Mouse (Mus musculus) neural tube, embryonic 11.5 days (tissue): Measurements from ENCODE around the gene Fnbp1. TPM values are rescaled to one million over a fixed set of nuclear protein-coding genes. Genes with fewer than 3 reads are reported as not detected.
A peak's percentile ranks its signal among the peaks of the same experiment; 100 is the strongest.

Source experiments
- ATAC-seq: fragments of 200-750 bp; cut with Nextera tagmentation; 2 replicates; pipeline ENCODE4 v1.8.0; 2017; ENCODE audit warnings: moderate number of reproducible peaks, mild to moderate bottlenecking, moderate TSS enrichment, moderate library complexity; ENCODE audit not compliant: insufficient read depth, low FRiP score, low TSS enrichment
- DNase-seq: peaks from one replicate; pipeline ENCODE4 v3.0.0-alpha.2; 2015; ENCODE audit warnings: low spot score
- H3K27ac ChIP-seq: fragments of 300-500 bp; sonication (generic); 2 replicates; pipeline ENCODE4 v1.5.1; 2014; ENCODE audit warnings: low read depth, mild to moderate bottlenecking, low read length
- H3K27me3 ChIP-seq: fragments of 300-500 bp; sonication (generic); 2 replicates; pipeline ENCODE4 v1.6.1; 2014; ENCODE audit warnings: mild to moderate bottlenecking, low read length, mixed read lengths; ENCODE audit not compliant: control insufficient read depth, insufficient read depth
- H3K36me3 ChIP-seq: fragments of 300-500 bp; sonication (generic); 2 replicates; pipeline ENCODE4 v1.6.1; 2014; ENCODE audit warnings: mild to moderate bottlenecking, low read length, moderate library complexity, mixed read lengths; ENCODE audit not compliant: control insufficient read depth, insufficient read depth
- H3K4me1 ChIP-seq: fragments of 300-500 bp; sonication (generic); 2 replicates; pipeline ENCODE4 v1.6.1; 2014; ENCODE audit warnings: low read length, mixed read lengths; ENCODE audit not compliant: control insufficient read depth, insufficient read depth
- H3K4me2 ChIP-seq: fragments of 300-500 bp; sonication (generic); 2 replicates; pipeline ENCODE4 v1.6.1; 2014; ENCODE audit warnings: low read depth, mild to moderate bottlenecking, moderate library complexity
- H3K4me3 ChIP-seq: fragments of 300-500 bp; sonication (generic); 2 replicates; pipeline ENCODE4 v1.5.1; 2014; ENCODE audit warnings: low read depth, low read length
- H3K9ac ChIP-seq: fragments of 300-500 bp; sonication (generic); 2 replicates; pipeline ENCODE4 v1.6.1; 2014; ENCODE audit warnings: mild to moderate bottlenecking, low read length
- H3K9me3 ChIP-seq: fragments of 300-500 bp; sonication (generic); 2 replicates; pipeline ENCODE4 v1.6.1; 2016; ENCODE audit warnings: low read length; ENCODE audit not compliant: control insufficient read depth
- WGBS: fragments of 180-500 bp; shearing (Covaris S2); extraction: QIAGEN DNeasy Blood & Tissue Kit; methylation state at CpG from one replicate; pipeline ENCODE4 v1.1.7; 2014; 5-methylcytosine and 5-hydroxymethylcytosine counted together
- polyA plus RNA-seq: library from polyadenylated mRNA; unstranded; fragments of >200 nt; fragmentation: Nextera tagmentation; extraction: Ambion mirVana; gene quantifications from 2 replicates; pipeline ENCODE4 v1.2.1, GENCODE M21; 2014

Fnbp1 gene
- polyA plus RNA-seq, 1 experiment from 2014 or later = 17.6 TPM

- H3K4me3 ChIP-seq = no peak overlapping the region
- 85% methylated on average over 11 of the region's 11 CpGs for WGBS
- H3K27ac ChIP-seq = no peak overlapping the region
- H3K4me2 ChIP-seq = no peak overlapping the region
- no peaks in the 10 kb centered on the region for H3K27me3 ChIP-seq
- no peaks in the 10 kb centered on the region for H3K9me3 ChIP-seq
- no peak for DNase-seq
- H3K9ac ChIP-seq = no peak overlapping the region
- no peak for ATAC-seq
- no peaks in the 10 kb centered on the region for H3K4me1 ChIP-seq
- no peaks in the 10 kb centered on the region for H3K36me3 ChIP-seq
Observed at GRCm38 (mm10) chr2:30995432-30995996, 146.3 kb downstream of the Fnbp1 start.

GRCm38 (mm10) chr2:30994853-30995252, 147.0 kb downstream of the Fnbp1 start:
- WGBS = 96% methylated on average over 4 of the region's 4 CpGs
- DNase-seq (no peak), ATAC-seq (no peak)

GRCm38 (mm10) chr2:30990221-30990620, 151.6 kb downstream of the Fnbp1 start:
- Histone ChIP-seq H3K4me2 (no peak overlapping the region), H3K36me3 (no peaks in the 10 kb centered on the region), H3K9ac (no peak overlapping the region), H3K9me3 (no peaks in the 10 kb centered on the region), H3K27me3 (no peaks in the 10 kb centered on the region), H3K4me3 (no peak overlapping the region), H3K27ac (no peak overlapping the region), H3K4me1 (no peaks in the 10 kb centered on the region)
- DNase-seq (no peak), ATAC-seq (no peak)
- WGBS = 83% methylated on average over 9 of the region's 9 CpGs

More at GRCm38 (mm10) chr2:30994853-30995252, 147.0 kb downstream of the Fnbp1 start:
- Histone ChIP-seq H3K27ac (no peak overlapping the region), H3K36me3 (no peaks in the 10 kb centered on the region), H3K4me2 (no peak overlapping the region), H3K4me1 (no peaks in the 10 kb centered on the region), H3K9ac (no peak overlapping the region), H3K4me3 (no peak overlapping the region), H3K27me3 (no peaks in the 10 kb centered on the region), H3K9me3 (no peaks in the 10 kb centered on the region)

- Histone ChIP-seq H3K4me1 (peaks cover 2% of the 10 kb centered on the region; the same call in 1 of the 2 replicates), H3K36me3 (no peaks in the 10 kb centered on the region), H3K4me3 (no peak overlapping the region), H3K27me3 (no peaks in the 10 kb centered on the region), H3K4me2 (peak overlapping the region; percentile 8; the same call in 1 of the 2 replicates), H3K9ac (no peak overlapping the region), H3K27ac (no peak overlapping the region), H3K9me3 (no peaks in the 10 kb centered on the region)
- DNase-seq (no peak), ATAC-seq (no peak)
- 28% methylated on average over 17 of the region's 17 CpGs for WGBS
Observed at GRCm38 (mm10) chr2:30985111-30986020, 156.4 kb downstream of the Fnbp1 start.

GRCm38 (mm10) chr2:30983024-30983423, 158.8 kb downstream of the Fnbp1 start:
- H3K27me3 ChIP-seq = no peaks in the 10 kb centered on the region
- H3K4me2 ChIP-seq = peak overlapping the region; percentile 57
- peaks cover 7% of the 10 kb centered on the region for H3K36me3 ChIP-seq
- H3K9me3 ChIP-seq = no peaks in the 10 kb centered on the region
- 56% methylated on average over 7 of the region's 7 CpGs for WGBS
- peaks cover 2% of the 10 kb centered on the region; the same call in 1 of the 2 replicates for H3K4me1 ChIP-seq
- H3K9ac ChIP-seq = no peak overlapping the region
- peak overlapping the region; percentile 85; the same call in 1 of the 2 replicates for H3K4me3 ChIP-seq
- no peak overlapping the region for H3K27ac ChIP-seq
- no peak for ATAC-seq
- no peak for DNase-seq

- H3K4me1 ChIP-seq = peaks cover 2% of the 10 kb centered on the region; the same call in 1 of the 2 replicates
- H3K9me3 ChIP-seq = no peaks in the 10 kb centered on the region
- peaks cover 9% of the 10 kb centered on the region for H3K36me3 ChIP-seq
- WGBS = under 1% methylated on average over 65 of the region's 66 CpGs
- H3K4me3 ChIP-seq = peak within 1 kb of the TSS; percentile 85
- H3K4me2 ChIP-seq = peak within 1 kb of the TSS; percentile 57
- ATAC-seq = peak; percentile 95
- DNase-seq = peak; percentile 100
- no peak within 1 kb of the TSS for H3K27ac ChIP-seq
- peak within 1 kb of the TSS; percentile 50 for H3K9ac ChIP-seq
- H3K27me3 ChIP-seq = no peaks in the 10 kb centered on the region
Observed at GRCm38 (mm10) chr2:30981790-30982513, 159.9 kb downstream of the Fnbp1 start, which contains the start of the genes BC005624 and Usp20. BC005624 (minus strand) TSS chr2:30982201. Usp20 (plus strand) TSS chr2:30982279.

Other genes starting within 250 kb of the Fnbp1 start
- gene Ptges, start 212.1 kb downstream of the Fnbp1 start, polyA plus RNA-seq = 2.6 and 4.3 TPM in 2 replicates
- gene Tor1b, start 189.0 kb downstream of the Fnbp1 start, polyA plus RNA-seq = 20.7 and 22.7 TPM in 2 replicates
- 71.0 and 81.8 TPM in 2 replicates for gene Tor1a, start 174.1 kb downstream of the Fnbp1 start, polyA plus RNA-seq
- 62.4 and 70.7 TPM in 2 replicates for gene BC005624, start 159.8 kb downstream of the Fnbp1 start, polyA plus RNA-seq
- gene Usp20, start 159.7 kb downstream of the Fnbp1 start, polyA plus RNA-seq = 17.9 and 18.2 TPM in 2 replicates
- 28.0 and 28.4 TPM in 2 replicates for gene Gpr107, start 10.3 kb upstream of the Fnbp1 start, polyA plus RNA-seq
- 84.4 and 95.5 TPM in 2 replicates for gene Ncs1, start 103.8 kb upstream of the Fnbp1 start, polyA plus RNA-seq
- gene Hmcn2, start 172.4 kb upstream of the Fnbp1 start, polyA plus RNA-seq = 0.17 and 0.23 TPM in 2 replicates